Mouse (Mus musculus) spleen, embryonic (tissue): ENCODE measurements at regions not wholly inside any gene's neighbourhood (a gene's known extent, or its start where the extent isn't known, plus 50 kb on each side); places are given as distances from the start of the nearest gene placed in this dataset.

Experiments used
- CTCF ChIA-PET: fragments of 350-600 bp; sonication (Branson Sonifier 250); formaldehyde crosslinking; loops from one replicate; lab custom pipeline; 2022; lab: Charles Lee

DNA sequence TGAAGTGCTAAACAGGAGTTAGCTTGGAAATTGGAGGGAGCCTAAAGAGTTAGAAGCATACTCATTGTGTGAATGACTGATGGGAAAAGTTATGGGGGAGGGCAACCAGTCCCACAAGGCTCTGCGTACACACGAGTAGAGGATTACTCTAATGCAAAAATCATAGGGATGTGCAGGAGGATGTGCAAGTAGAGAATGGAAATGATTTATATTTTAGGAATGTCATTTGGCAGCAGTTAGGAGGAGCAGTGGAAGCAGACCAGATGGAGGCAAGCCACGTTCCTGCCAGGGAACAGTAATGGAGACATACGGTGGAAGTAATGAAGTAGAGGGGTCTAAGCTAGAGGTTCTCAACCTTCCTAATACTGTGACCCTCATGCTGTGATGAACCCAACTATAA, 194.1 kb upstream of the Arhgap24 start:
- CTCF ChIA-PET: no interaction called here

- CTCF ChIA-PET: no interaction called here
These were observed 190.3 kb upstream of the Arhgap24 start for GRCm38 (mm10) chr5:102290866-102291265.

GRCm38 (mm10) chr5:102295564-102295963, 185.6 kb upstream of the Arhgap24 start:
- CTCF ChIA-PET: no interaction called here

- CTCF ChIA-PET: no interaction called here
These were observed 174.9 kb upstream of the Arhgap24 start for GRCm38 (mm10) chr5:102306309-102306708.

DNA sequence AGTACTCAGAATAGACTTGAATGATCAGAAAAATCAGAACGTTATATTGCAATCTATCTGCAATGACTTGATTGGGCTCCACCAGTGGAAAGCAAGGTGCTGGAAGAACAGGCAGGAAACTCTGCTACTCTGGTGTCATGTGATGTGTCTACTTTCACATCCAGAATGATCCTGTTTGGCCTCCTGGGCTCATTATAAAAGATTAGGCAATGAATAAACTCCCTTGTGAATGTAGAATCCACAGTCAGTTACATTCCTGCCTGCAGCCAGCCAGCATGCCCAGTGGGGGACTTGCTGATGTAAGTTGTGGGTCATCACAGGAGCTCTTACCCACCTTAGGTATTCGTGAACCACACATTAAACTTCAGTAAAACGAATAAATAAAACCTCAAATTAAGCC, 174.5 kb upstream of the Arhgap24 start:
- CTCF ChIA-PET: no interaction called here

- CTCF ChIA-PET: no interaction called here
These were observed 169.6 kb upstream of the Arhgap24 start for GRCm38 (mm10) chr5:102311570-102311969.

DNA sequence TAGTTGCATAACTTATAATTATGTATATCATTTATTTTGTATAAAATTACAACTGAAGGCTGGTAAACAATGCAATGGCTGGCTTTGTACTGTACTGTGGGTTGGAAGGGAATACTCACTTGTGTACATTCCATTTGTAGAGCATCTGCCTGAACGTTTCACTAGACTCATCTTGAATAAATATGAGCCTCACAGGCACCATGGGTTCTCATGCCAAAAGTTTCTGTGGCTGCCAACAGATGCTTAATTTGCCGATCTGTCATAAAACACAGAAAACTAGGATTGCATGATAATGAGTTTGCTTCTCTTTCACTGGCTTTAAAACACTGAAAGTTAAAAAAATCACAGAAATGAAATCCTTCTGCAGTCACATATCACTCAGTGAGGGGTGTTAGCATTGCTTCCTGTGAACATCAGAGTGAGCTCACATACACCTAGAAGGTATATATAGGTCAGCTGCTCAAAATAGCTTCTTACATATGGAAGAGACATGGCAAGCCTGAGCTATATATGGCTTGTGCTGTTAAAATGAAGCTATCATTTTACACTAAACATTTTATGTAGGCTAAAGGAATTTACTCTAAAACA, 152.9 kb upstream of the Arhgap24 start:
- CTCF ChIA-PET: no interaction called here

- CTCF ChIA-PET: no interaction called here
These were observed 147.3 kb upstream of the Arhgap24 start for GRCm38 (mm10) chr5:102333894-102334293.

DNA sequence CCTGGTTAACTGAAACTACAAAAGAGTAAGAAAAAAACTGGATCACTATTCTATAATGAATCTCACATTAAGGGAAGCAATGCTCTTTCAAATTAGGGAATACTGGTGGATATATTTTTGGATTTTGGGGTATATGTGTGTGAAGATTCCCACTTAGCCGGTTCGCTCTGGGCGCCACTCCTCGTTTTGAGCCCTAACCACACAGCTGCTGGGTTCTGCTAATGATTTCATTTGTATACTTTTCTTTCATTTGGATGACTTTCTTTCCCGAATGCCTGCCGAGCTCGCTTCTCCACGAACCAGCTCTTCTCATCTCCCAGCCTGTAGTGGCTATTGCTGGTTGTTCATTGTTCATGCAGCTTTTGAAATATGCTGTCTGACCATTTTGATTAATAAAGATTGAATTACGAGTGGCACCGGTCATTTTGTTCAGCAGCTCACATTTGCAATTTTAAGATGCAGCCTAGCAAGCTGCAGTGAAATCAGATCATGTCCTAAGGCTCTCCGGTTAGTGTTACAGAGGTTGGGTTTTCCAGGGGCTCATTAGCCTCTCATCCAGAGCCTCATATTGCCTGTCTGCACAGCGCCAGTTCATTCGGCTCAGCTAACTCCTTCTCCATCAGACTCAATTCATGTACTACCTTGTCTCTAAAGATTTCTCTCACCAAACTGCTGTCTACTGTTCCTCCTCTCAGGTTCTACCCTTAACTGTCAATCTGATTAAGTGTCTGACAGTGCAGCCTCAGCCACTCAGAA, 146.6 kb upstream of the Arhgap24 start:
- CTCF ChIA-PET: no interaction called here

- CTCF ChIA-PET: no interaction called here
These were observed 114.7 kb upstream of the Arhgap24 start for GRCm38 (mm10) chr5:102366481-102366880.

GRCm38 (mm10) chr5:102373309-102373971, 107.8 kb upstream of the Arhgap24 start:
- CTCF ChIA-PET: no interaction called here

DNA sequence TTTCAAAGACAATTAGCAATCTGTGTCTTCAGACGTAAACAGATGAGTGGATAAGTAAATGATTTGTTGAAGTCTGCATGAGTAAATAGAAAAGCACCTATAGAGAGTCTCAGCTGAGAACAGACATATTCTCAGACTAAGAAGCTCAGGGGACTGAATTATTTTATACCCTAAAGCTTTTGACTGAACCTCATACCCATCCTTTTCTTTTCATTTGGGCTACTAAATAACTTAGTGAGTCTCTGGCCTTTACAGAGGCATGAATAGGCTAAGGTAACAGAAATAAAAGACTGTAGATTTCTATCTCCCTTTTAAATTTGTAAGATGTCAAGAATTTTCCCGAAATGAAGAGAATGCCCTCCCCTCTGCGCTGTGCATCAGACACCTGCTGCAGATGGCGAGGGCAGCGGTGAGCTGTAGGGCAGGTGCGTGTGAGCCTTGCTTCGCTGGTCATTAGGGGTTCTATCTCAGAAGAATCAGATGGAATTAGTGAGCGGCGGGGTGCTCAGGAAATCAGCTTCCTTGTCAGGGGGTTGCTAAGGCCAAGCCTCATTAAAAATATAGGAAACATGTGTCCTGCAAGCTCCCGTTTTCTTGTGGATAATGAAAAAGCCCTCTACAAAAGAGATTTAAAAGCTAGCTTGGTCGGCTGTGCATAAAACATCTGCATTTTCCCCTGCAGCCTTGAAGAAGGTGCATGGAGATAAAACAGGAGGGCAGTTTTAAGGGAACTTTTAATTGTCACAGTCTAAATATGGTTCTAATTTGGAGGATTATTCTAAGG, 107.0 kb upstream of the Arhgap24 start:
- CTCF ChIA-PET: no interaction called here

DNA sequence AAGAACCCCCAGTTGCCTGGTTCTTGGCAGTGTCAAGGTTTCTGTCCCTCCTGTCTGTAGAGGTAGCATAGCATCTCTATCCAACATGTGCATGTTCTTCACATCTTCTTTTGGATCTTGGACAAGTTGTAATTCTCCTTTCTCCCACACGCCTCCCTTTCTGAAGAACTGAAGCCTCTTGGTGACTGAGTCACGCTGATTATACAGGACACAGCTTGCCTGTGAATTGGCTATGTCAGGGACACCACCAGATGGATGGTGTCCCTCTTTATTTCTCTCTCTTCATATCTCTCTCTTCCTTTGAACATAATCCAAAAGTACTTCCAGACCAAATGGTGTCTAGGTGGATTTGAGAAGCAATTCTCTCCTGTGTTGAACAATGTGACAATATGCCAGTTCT, 105.9 kb upstream of the Arhgap24 start:
- CTCF ChIA-PET: no interaction called here

DNA sequence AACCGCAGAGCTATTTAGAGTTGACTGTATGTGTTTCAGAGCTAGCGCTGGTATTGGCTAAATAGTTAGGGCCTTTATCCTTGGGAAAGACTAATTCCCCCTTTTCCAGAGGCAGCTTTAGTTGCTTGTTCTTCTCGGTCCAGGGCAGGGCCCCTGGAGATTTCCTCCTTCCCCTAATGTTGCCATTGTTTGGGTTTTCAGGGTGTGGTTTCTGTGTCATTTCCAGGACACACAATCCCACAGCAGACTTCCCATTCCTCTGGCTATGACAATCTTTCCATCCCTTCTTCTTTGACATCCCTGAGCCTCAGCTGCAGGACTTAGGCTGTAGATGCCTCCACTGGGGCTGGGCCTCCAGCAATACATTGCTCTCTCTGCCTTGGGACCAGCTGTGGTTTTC, 87.2 kb upstream of the Arhgap24 start:
- CTCF ChIA-PET: no interaction called here

- CTCF ChIA-PET: no interaction called here
These were observed 85.5 kb upstream of the Arhgap24 start for GRCm38 (mm10) chr5:102395608-102396146.

DNA sequence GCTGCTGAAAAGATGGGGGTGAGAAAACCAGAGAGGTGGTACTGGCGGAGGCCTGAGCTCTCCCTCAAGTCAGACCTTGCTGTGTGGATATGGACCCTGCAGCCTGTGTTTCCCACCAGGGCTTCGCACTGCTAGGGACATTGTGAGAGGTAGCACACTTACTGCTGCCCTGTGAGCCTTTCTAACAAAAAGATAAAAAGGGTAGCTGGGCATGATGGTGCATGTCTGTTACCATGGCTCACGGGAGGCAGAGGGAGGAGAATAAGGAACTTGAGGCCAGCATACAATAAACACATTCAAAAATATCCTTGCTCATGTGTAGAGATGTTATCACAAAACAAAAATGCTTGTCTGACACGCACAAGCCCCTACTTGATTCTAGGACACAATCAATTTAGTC, 82.2 kb upstream of the Arhgap24 start:
- CTCF ChIA-PET: no interaction called here

DNA sequence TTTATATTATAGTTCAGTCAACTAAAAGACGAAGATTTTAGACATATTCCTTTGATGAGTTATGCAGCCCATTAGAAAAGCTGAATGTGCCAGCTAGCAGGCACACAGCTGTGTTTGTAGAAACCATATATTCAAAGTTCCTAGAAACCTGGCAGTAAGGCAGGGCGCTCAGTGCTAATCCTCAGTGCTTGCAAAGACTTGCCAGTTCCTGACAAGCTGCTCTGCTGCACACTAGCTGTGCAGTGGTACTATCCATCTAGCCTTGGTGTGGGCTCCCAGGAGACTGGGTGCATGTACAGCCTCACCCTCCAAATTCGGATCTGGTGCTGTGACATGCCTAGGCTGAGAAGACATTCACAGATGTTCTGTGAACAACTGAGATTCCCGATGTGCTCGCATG, 63.5 kb upstream of the Arhgap24 start:
- CTCF ChIA-PET: interaction anchor here (0.6 kb wide), 1 partner anchor 455 kb away, joined by 5 read pairs; no protein-coding TSS in a partner anchor

DNA sequence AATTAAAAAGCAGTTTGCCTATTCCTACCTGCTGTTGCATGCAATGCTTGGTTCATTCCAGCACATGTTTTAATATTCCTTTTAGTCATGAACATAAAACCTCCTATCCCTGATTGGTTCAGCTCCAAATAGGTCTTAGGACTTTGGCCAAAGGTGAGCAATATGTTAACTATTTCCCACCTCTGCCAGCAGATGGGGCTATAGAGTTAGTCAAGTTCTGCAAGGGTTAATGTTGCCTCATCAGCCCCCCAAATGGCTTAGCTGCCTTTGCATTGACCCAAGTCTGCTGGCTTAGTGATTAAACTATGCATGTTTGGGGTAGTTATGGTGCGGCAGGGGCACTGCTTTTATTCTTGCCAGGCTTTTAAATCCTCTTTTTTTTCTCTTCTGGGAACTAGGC, 62.1 kb upstream of the Arhgap24 start:
- CTCF ChIA-PET: interaction anchor here (1.1 kb wide), 1 partner anchor 17 kb away, joined by 3 read pairs; no protein-coding TSS in a partner anchor

DNA sequence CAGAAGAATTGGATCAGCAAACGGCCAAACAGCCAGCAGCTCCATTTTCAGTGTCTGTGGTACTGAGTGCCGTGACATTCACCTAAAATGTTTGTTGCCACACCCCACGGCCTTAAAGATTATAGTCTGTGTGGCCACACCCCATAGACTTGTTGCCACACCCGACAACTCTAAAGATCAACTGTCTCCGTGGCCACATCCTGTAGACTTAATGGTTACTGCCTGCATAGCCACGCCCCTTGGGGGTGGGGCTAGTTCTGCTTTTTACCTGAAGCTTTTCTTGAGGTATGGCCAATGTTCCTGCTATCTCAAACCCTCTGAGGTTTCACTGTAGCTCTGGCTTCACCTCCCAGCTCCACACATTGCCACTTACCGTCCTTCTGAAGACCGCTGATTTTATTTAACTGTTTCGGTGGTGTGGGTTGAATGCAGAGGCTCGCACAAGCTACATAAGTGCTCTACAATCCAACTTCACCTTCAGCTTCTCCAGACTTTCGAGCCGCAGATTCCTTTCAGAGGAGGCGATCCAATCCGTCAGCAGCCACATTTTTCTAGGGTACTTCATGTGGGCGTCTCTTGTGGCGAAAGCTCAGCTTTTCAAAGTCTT, 56.5 kb upstream of the Arhgap24 start:
- CTCF ChIA-PET: no interaction called here

- CTCF ChIA-PET: no interaction called here
These were observed 52.9 kb upstream of the Arhgap24 start for GRCm38 (mm10) chr5:102428310-102428709.
